Mouse (Mus musculus) frontal cortex, adult 2 months (tissue): ENCODE data around the gene Jtb. TPM values are rescaled to one million over a fixed set of nuclear protein-coding genes. Genes with fewer than 3 reads are reported as not detected.
A peak's percentile ranks its signal among the peaks of the same experiment; 100 is the strongest.
"Not testable (repeated sequence)": the region's sequence is repeated elsewhere in the genome, so short reads cannot be mapped to it uniquely, and the experiment has no call there.

ENCODE experiments used
- DNase-seq, 2 experiments: peaks; one replicate each; pipeline ENCODE4 v3.0.0; 2022; ENCODE audit warnings: low spot score in 1 of 2; ENCODE audit errors: extremely low spot score in 1 of 2
- polyA plus RNA-seq: library from polyadenylated mRNA; depleted of rRNA; stranded (reverse); fragments of >200 nt; gene quantifications from 2 replicates; pipeline ENCODE4 v1.2.3, GENCODE M21; 2012

The Jtb gene
- polyA plus RNA-seq, 1 experiment: 57.6 TPM

GRCm38 (mm10) chr3:90222455-90222854, 8.9 kb upstream of the Jtb start:
- DNase-seq: no peak

- DNase-seq: no peak
These were observed 8.5 kb upstream of the Jtb start for GRCm38 (mm10) chr3:90222941-90223340.

GRCm38 (mm10) chr3:90224331-90224730, 7.1 kb upstream of the Jtb start:
- no peak for DNase-seq

GRCm38 (mm10) chr3:90231075-90231474, 322 bp upstream of the Jtb start:
- DNase-seq: no peak

GRCm38 (mm10) chr3:90241251-90241650, 9.9 kb downstream of the Jtb start:
- DNase-seq: no peak

GRCm38 (mm10) chr3:90241669-90242358, 10.4 kb downstream of the Jtb start:
- DNase-seq: no peak

GRCm38 (mm10) chr3:90242984-90243775, 11.8 kb downstream of the Jtb start, which contains the start of gene Creb3l4:
TSS of gene Creb3l4 (minus strand) at chr3:90243512.
- DNase-seq: no peak

- no peak for DNase-seq
These were observed 14.0 kb downstream of the Jtb start for GRCm38 (mm10) chr3:90245406-90245805.

GRCm38 (mm10) chr3:90247630-90247959, 16.2 kb downstream of the Jtb start:
- no peak for DNase-seq

GRCm38 (mm10) chr3:90247960-90248745, 16.8 kb downstream of the Jtb start, which contains the start of gene Slc39a1:
TSS of gene Slc39a1 (plus strand) at chr3:90248172.
- peak; percentile 92 to 94 for DNase-seq

- no peak for DNase-seq
These were observed 17.3 kb downstream of the Jtb start for GRCm38 (mm10) chr3:90248746-90249100.

GRCm38 (mm10) chr3:90250791-90251190, 19.4 kb downstream of the Jtb start:
- DNase-seq: no peak

- not testable (repeated sequence) for DNase-seq
These were observed 20.4 kb downstream of the Jtb start for GRCm38 (mm10) chr3:90251731-90252226.

- not testable (repeated sequence) for DNase-seq
These were observed 21.3 kb downstream of the Jtb start for GRCm38 (mm10) chr3:90252659-90253058.

GRCm38 (mm10) chr3:90253174-90253573, 21.8 kb downstream of the Jtb start:
- DNase-seq: not testable (repeated sequence)

GRCm38 (mm10) chr3:90253653-90254418, 22.4 kb downstream of the Jtb start, which contains the start of gene Crtc2:
TSS of gene Crtc2 (plus strand) at chr3:90254163.
- DNase-seq: peak; percentile 97 to 98

GRCm38 (mm10) chr3:90254419-90255193, 23.2 kb downstream of the Jtb start:
- DNase-seq: no peak

- no peak for DNase-seq
These were observed 23.8 kb downstream of the Jtb start for GRCm38 (mm10) chr3:90255194-90255565.

GRCm38 (mm10) chr3:90255784-90256353, 24.5 kb downstream of the Jtb start:
- DNase-seq: no peak
